Mouse (Mus musculus): ENCODE data around the gene Pdgfra.

GRCm38 (mm10) chr5:75148343-75149127 is 3.6 kb upstream of the Pdgfra start:
- TF ChIP-seq POLR2A (IDR thresholded peaks at IDR 0.05; ENCODE audit: extremely low read depth, insufficient read depth, low read length), result 0 out of 2 replicates have a peak, but pooled peaks have one; percentile 13
- TF ChIP-seq CTCF (IDR thresholded peaks at IDR 0.05; ENCODE audit: low read depth, low read length), result no peak

Data from liver, adult 2 months (tissue).